Mouse (Mus musculus) stomach, embryonic 15.5 days (tissue): Measurements from ENCODE around the gene Vrk2. TPM values are rescaled to one million over a fixed set of nuclear protein-coding genes. Genes with fewer than 3 reads are reported as not detected.

Experiments
- ATAC-seq: fragments of 200-750 bp; cut with Nextera tagmentation; 2 replicates; pipeline ENCODE4 v1.8.0; 2017; ENCODE audit warnings: low read depth, moderate number of reproducible peaks, moderate TSS enrichment; ENCODE audit not compliant: insufficient read depth, low FRiP score
- H3K27ac ChIP-seq: fragments of 300-500 bp; sonication (generic); 2 replicates; pipeline ENCODE4 v1.5.1; 2015; ENCODE audit warnings: mild to moderate bottlenecking, inconsistent platforms
- H3K27me3 ChIP-seq: fragments of 300-500 bp; sonication (generic); replicated peaks from 2 replicates; pipeline ENCODE4 v1.6.1; 2015; ENCODE audit warnings: inconsistent platforms
- H3K36me3 ChIP-seq: fragments of 300-500 bp; sonication (generic); 2 replicates; pipeline ENCODE4 v1.6.1; 2015; ENCODE audit warnings: inconsistent platforms
- H3K4me1 ChIP-seq: fragments of 300-500 bp; sonication (generic); 2 replicates; pipeline ENCODE4 v1.6.1; 2015; ENCODE audit warnings: inconsistent platforms
- H3K4me2 ChIP-seq: fragments of 300-500 bp; sonication (generic); 2 replicates; pipeline ENCODE4 v1.6.1; 2015; ENCODE audit warnings: mild to moderate bottlenecking, inconsistent platforms
- H3K4me3 ChIP-seq: fragments of 300-500 bp; sonication (generic); replicated peaks from 2 replicates; pipeline ENCODE4 v1.5.1; 2015; ENCODE audit warnings: inconsistent platforms
- H3K9ac ChIP-seq: fragments of 300-500 bp; sonication (generic); 2 replicates; pipeline ENCODE4 v1.6.1; 2015; ENCODE audit warnings: inconsistent platforms
- H3K9me3 ChIP-seq: fragments of 300-500 bp; sonication (generic); 2 replicates; pipeline ENCODE4 v1.6.1; 2016; ENCODE audit warnings: inconsistent platforms
- WGBS: fragments of 180-500 bp; shearing (Covaris S2); methylation state at CpG from one replicate; pipeline ENCODE4 v1.1.7; 2015; 5-methylcytosine and 5-hydroxymethylcytosine counted together
- polyA plus RNA-seq: library from polyadenylated mRNA; unstranded; fragments of >200 nt; fragmentation: Nextera tagmentation; extraction: Ambion mirVana; gene quantifications from 2 replicates; pipeline ENCODE4 v1.2.1, GENCODE M21; 2015

The Vrk2 gene
- 23.2 and 24.6 TPM in 2 replicates for polyA plus RNA-seq

GRCm38 (mm10) chr11:26593061-26594059 lies at the start of gene Vrk2, which contains the start of gene Gm6899:
Gene Vrk2 (minus strand): TSS chr11:26593999.
Gene Gm6899 (plus strand): TSS chr11:26593241.
- WGBS = under 1% methylated on average over 58 of the region's 60 CpGs

GRCm38 (mm10) chr11:26642141-26642540 lies 48.3 kb upstream of the Vrk2 start:
- ATAC-seq = no peak

More at GRCm38 (mm10) chr11:26593061-26594059, at the start of gene Vrk2, which contains the start of gene Gm6899:
- Histone ChIP-seq H3K9me3 (no peaks in the 10 kb centered on the region), H3K4me2 (peak within 1 kb of the TSS; percentile 50), H3K4me3 (peak within 1 kb of the TSS; percentile 76), H3K27ac (peak within 1 kb of the TSS; percentile 87), H3K4me1 (0 out of 2 replicates have a peak, but pooled peaks cover 4% of the 10 kb centered on the region), H3K9ac (peak within 1 kb of the TSS; percentile 62), H3K27me3 (no peaks in the 10 kb centered on the region), H3K36me3 (no peaks in the 10 kb centered on the region)
- ATAC-seq = peak; percentile 100

GRCm38 (mm10) chr11:26640314-26640785 lies 46.6 kb upstream of the Vrk2 start:
- 62% methylated on average over 8 of the region's 8 CpGs for WGBS
- Histone ChIP-seq H3K36me3 (no peaks in the 10 kb centered on the region), H3K9me3 (no peaks in the 10 kb centered on the region), H3K4me3 (no peak overlapping the region), H3K4me1 (no peaks in the 10 kb centered on the region), H3K4me2 (no peak overlapping the region), H3K9ac (no peak overlapping the region), H3K27ac (no peak overlapping the region), H3K27me3 (no peaks in the 10 kb centered on the region)
- no peak for ATAC-seq

More at GRCm38 (mm10) chr11:26642141-26642540, 48.3 kb upstream of the Vrk2 start:
- H3K9ac ChIP-seq = no peak overlapping the region
- H3K36me3 ChIP-seq = no peaks in the 10 kb centered on the region
- H3K4me1 ChIP-seq = no peaks in the 10 kb centered on the region
- H3K9me3 ChIP-seq = no peaks in the 10 kb centered on the region
- H3K27ac ChIP-seq = no peak overlapping the region
- no peak overlapping the region for H3K4me3 ChIP-seq
- no peak overlapping the region for H3K4me2 ChIP-seq
- no peaks in the 10 kb centered on the region for H3K27me3 ChIP-seq
- WGBS = 77% methylated on average over 1 of the region's 1 CpGs

- Histone ChIP-seq H3K4me1 (no peaks in the 10 kb centered on the region), H3K4me3 (no peak overlapping the region), H3K27me3 (no peaks in the 10 kb centered on the region), H3K27ac (no peak overlapping the region), H3K4me2 (no peak overlapping the region), H3K36me3 (no peaks in the 10 kb centered on the region), H3K9ac (no peak overlapping the region), H3K9me3 (no peaks in the 10 kb centered on the region)
- ATAC-seq = no peak
- WGBS = 84% methylated on average over 1 of the region's 1 CpGs
These were observed 42.4 kb upstream of the Vrk2 start for GRCm38 (mm10) chr11:26636239-26636638.

- H3K36me3 ChIP-seq = no peaks in the 10 kb centered on the region
- H3K9me3 ChIP-seq = no peaks in the 10 kb centered on the region
- H3K27me3 ChIP-seq = no peaks in the 10 kb centered on the region
- no peak overlapping the region for H3K9ac ChIP-seq
- no peak overlapping the region for H3K4me2 ChIP-seq
- H3K4me3 ChIP-seq = no peak overlapping the region
- H3K27ac ChIP-seq = no peak overlapping the region
- H3K4me1 ChIP-seq = no peaks in the 10 kb centered on the region
- ATAC-seq = no peak
- 74% methylated on average over 5 of the region's 5 CpGs for WGBS
These were observed 28.9 kb upstream of the Vrk2 start for GRCm38 (mm10) chr11:26622727-26623126.

GRCm38 (mm10) chr11:26618475-26619223 lies 24.9 kb upstream of the Vrk2 start:
- Histone ChIP-seq H3K27me3 (no peaks in the 10 kb centered on the region), H3K27ac (no peak overlapping the region), H3K4me2 (no peak overlapping the region), H3K9me3 (no peaks in the 10 kb centered on the region), H3K36me3 (no peaks in the 10 kb centered on the region), H3K4me1 (no peaks in the 10 kb centered on the region), H3K9ac (no peak overlapping the region), H3K4me3 (no peak overlapping the region)
- 83% methylated on average over 2 of the region's 2 CpGs for WGBS
- ATAC-seq = no peak

GRCm38 (mm10) chr11:26608795-26609194 lies 15.0 kb upstream of the Vrk2 start:
- no peak for ATAC-seq
- no peaks in the 10 kb centered on the region for H3K9me3 ChIP-seq
- no peaks in the 10 kb centered on the region for H3K36me3 ChIP-seq
- H3K4me2 ChIP-seq = no peak overlapping the region
- H3K27me3 ChIP-seq = no peaks in the 10 kb centered on the region
- no peaks in the 10 kb centered on the region for H3K4me1 ChIP-seq
- H3K9ac ChIP-seq = no peak overlapping the region
- H3K27ac ChIP-seq = no peak overlapping the region
- no peak overlapping the region for H3K4me3 ChIP-seq
- WGBS = 59% methylated on average over 10 of the region's 10 CpGs

GRCm38 (mm10) chr11:26604061-26604655 lies 10.4 kb upstream of the Vrk2 start:
- Histone ChIP-seq H3K9ac (no peak overlapping the region), H3K9me3 (no peaks in the 10 kb centered on the region), H3K27me3 (no peaks in the 10 kb centered on the region), H3K27ac (no peak overlapping the region), H3K36me3 (no peaks in the 10 kb centered on the region), H3K4me1 (no peaks in the 10 kb centered on the region), H3K4me3 (no peak overlapping the region), H3K4me2 (no peak overlapping the region)
- no peak for ATAC-seq
- WGBS = 97% methylated on average over 1 of the region's 1 CpGs

GRCm38 (mm10) chr11:26601571-26602175 lies 7.9 kb upstream of the Vrk2 start:
- Histone ChIP-seq H3K4me1 (no peaks in the 10 kb centered on the region), H3K27ac (no peak overlapping the region), H3K4me3 (no peak overlapping the region), H3K27me3 (no peaks in the 10 kb centered on the region), H3K36me3 (no peaks in the 10 kb centered on the region), H3K9me3 (no peaks in the 10 kb centered on the region), H3K9ac (no peak overlapping the region), H3K4me2 (no peak overlapping the region)
- no peak for ATAC-seq
- WGBS = 79% methylated on average over 2 of the region's 2 CpGs

- Histone ChIP-seq H3K36me3 (no peaks in the 10 kb centered on the region), H3K9ac (no peak overlapping the region), H3K4me1 (no peaks in the 10 kb centered on the region), H3K27ac (no peak overlapping the region), H3K4me3 (no peak overlapping the region), H3K4me2 (no peak overlapping the region), H3K27me3 (no peaks in the 10 kb centered on the region), H3K9me3 (no peaks in the 10 kb centered on the region)
- ATAC-seq = no peak
- WGBS = 70% methylated on average over 4 of the region's 4 CpGs
These were observed 6.9 kb upstream of the Vrk2 start for GRCm38 (mm10) chr11:26600692-26601091.

- no peaks in the 10 kb centered on the region for H3K36me3 ChIP-seq
- H3K4me3 ChIP-seq = no peak overlapping the region
- no peak overlapping the region for H3K4me2 ChIP-seq
- no peak overlapping the region for H3K9ac ChIP-seq
- WGBS = 48% methylated on average over 1 of the region's 1 CpGs
- no peak; the same call in 1 of the 2 replicates for ATAC-seq
- H3K4me1 ChIP-seq = no peaks in the 10 kb centered on the region
- no peak overlapping the region for H3K27ac ChIP-seq
- H3K9me3 ChIP-seq = no peaks in the 10 kb centered on the region
- H3K27me3 ChIP-seq = no peaks in the 10 kb centered on the region
These were observed 5.1 kb upstream of the Vrk2 start for GRCm38 (mm10) chr11:26598876-26599275.
